Mouse (Mus musculus) brain, embryonic 14.5 days (tissue): ENCODE results near the gene Serpinb7.

Experiments
- CTCF ChIP-seq: fragments of 200-500 bp; IDR thresholded peaks from 2 replicates; pipeline ENCODE4 v1.5.1; 2012; ENCODE audit warnings: inconsistent platforms, mild to moderate bottlenecking, moderate library complexity, borderline replicate concordance; ENCODE audit not compliant: insufficient read depth, insufficient read length; ENCODE audit errors: extremely low read depth
- POLR2A ChIP-seq: fragments of 200-500 bp; IDR thresholded peaks from 2 replicates; pipeline ENCODE4 v1.6.1; 2012; ENCODE audit warnings: mild to moderate bottlenecking, inconsistent platforms, borderline replicate concordance; ENCODE audit not compliant: poor library complexity, insufficient read depth, insufficient read length, severe bottlenecking; ENCODE audit errors: extremely low read depth

GRCm38 (mm10) chr1:107376952-107377351 lies 22.5 kb upstream of the Serpinb7 start:
- TF ChIP-seq CTCF: no peak
- TF ChIP-seq POLR2A: no peak
